Mouse (Mus musculus) kidney, postnatal 25 days (tissue): Measurements from ENCODE around the gene Shc4.

Experiments used
- DNase-seq, 2 experiments: peaks; one replicate each; pipeline ENCODE4 v3.0.0; 2021; ENCODE audit warnings: mixed read lengths in 2 of 2

The Shc4 gene

DNA sequence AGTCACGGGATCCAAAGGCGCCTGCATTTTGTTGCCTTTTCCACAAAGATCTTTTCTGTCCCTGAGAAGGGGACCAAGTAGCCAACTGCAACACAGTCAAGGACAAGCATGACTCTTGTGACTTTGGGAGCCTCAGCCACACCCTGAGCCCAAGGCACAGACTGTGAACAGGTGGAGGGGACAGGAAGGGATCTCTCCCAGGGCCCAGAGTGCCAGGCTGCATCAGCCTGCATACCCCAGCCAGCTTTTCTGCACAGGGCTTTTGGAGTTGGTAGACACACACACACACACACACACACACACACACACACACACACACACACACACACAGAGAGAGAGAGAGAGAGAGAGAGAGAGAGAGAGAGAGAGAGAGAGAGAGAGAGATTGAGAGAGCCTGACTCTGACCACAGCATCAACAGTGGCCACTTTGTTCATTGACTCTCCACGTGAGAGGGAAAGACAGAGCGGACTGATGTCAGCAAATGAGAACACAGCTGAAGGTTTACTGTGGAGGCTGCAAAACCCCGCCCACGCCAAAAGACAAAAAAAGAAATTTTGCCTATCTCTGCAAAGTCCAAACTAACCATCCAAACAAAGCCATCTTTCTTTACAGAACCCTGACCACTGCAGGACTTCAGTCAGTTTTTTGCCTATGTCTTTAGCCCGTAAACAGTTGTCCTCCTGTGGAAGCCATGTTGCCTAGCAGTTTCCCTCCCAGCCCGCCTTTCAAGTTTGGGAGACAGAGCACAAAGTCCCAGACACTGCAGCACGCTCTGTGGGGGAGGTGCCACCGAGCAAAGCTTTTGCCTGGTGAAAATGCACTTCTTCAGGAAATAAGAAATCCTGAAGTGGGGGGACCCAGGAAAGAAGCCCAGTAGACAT, 39.1 kb downstream of the Shc4 start:
- no peak for DNase-seq

GRCm38 (mm10) chr2:125683895-125684294, 40.1 kb downstream of the Shc4 start:
- no peak for DNase-seq

DNA sequence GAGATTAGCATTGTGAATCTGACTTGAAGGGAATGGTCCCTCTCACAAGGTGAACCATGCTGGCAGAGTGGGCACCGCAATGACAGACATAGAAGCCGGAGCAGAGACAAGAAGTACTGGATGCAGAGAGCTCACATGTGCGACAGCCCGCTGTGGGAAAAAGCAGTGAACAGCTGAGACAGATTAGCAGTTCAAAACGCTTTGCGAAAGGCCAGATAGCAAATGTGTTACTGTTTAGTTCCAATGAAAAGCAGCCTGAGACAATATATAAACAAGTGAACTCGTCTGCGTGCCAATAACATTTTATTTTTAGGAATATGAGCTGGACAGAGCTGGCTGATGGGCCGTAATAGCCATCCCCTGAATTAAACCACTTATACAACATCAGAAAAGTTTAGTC, 42.1 kb downstream of the Shc4 start:
- DNase-seq: no peak

DNA sequence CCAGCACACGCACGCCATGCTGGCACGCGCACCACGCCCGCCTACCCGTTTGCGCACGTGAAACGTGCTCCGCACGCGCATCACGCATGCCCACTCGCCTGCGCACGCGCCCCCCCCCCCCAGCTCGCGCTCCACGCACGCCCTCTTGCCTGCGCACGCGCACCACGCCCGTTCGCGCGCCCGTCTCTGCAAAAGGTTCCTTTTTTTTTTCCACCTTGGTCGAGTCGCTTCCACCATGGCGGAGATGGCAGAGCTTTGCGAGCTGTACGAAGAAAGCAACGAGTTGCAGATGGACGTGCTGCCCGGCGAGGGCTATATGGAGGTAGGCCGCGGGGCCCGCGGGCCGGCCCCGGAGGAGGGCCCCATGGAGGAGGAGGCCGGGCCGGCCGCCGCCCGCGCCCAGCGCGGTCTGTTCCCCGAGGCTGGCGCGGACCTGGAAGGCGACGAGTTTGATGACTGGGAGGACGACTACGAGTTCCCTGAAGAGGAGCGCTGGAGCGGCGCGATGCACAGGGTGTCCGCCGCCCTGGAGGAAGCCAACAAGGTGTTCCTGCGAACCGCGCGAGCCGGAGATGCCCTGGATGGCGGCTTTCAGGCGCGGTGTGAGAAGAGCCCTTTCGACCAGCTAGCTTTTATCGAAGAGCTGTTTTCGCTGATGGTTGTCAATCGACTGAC, 50.9 kb downstream of the Shc4 start, which contains the start of gene Eid1:
Gene Eid1 (plus strand): TSS at position 139 of the 675 bp plus-strand sequence.
- DNase-seq: peak; percentile 84 to 92

- no peak for DNase-seq
These were observed 51.4 kb downstream of the Shc4 start for GRCm38 (mm10) chr2:125672568-125672956.

GRCm38 (mm10) chr2:125670846-125671245, 53.1 kb downstream of the Shc4 start:
- DNase-seq: no peak

GRCm38 (mm10) chr2:125667721-125668120, 56.2 kb downstream of the Shc4 start:
- DNase-seq: no peak

DNA sequence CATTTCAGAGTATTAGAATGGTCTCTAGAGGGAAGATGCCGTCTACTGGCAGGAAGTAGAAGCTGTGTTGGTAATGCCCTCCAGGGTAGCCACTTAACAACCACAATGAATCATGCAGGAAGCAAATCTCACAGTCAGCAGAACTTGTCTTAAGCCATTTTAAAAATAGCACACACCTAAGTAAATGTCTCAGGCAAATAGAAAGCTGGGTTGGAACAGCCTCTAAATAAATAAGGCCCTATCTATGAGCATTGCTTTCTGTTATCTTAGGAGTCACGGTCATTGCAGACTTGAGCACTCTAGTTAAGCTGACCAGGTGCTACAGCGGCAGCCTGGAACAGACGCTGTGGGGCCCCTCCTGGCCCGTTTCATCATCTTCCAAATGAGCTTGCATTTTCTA, 56.8 kb downstream of the Shc4 start:
- no peak for DNase-seq

- DNase-seq: no peak
These were observed 57.3 kb downstream of the Shc4 start for GRCm38 (mm10) chr2:125666668-125667067.

- no peak for DNase-seq
These were observed 58.0 kb downstream of the Shc4 start for GRCm38 (mm10) chr2:125665909-125666308.

DNA sequence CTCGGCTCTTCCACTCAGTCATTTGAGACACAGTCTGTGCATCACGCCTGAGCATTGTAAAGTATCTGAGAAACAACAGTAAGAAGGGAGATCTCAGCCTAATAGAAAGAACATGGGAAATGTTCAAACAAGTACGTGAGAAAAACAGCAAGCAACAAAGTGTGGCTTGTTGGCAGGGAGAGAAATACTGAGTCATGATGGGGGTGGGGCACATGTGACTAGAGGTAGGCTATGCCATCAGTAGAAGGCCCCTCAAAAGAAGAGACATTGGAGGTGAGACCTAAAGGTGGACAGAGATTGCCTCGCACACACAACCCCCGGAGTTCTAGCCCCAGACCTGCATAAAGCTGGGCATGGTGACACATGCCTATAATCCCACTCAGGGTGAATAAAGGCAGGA, 58.7 kb downstream of the Shc4 start:
- no peak for DNase-seq

- DNase-seq: no peak
These were observed 61.4 kb downstream of the Shc4 start for GRCm38 (mm10) chr2:125662517-125662916.

GRCm38 (mm10) chr2:125661156-125661555, 62.8 kb downstream of the Shc4 start:
- DNase-seq: no peak

GRCm38 (mm10) chr2:125660537-125661130, 63.3 kb downstream of the Shc4 start:
- DNase-seq: peak in 1 of 2 experiments; percentile 18

- DNase-seq: peak; percentile 70 to 71
These were observed 64.0 kb downstream of the Shc4 start for GRCm38 (mm10) chr2:125659823-125660536.

DNA sequence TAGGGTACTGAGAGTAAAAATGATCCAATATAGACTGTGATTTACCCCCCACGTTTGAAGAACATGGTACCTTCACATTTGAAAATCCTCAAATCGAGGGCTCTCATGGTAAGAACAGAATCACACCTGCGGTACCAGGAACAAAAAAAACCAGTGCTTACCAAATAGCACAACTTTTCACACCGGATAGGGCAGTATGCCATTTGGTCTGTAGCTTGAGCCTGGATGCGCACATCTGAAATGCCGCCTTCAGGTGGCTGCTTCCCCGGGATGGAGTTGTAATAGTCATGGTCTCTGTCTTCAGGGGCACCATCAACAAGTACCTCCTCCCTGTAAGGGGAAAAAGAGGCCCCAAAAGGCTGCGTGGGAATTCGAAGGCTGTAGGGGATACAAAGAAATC, 68.6 kb downstream of the Shc4 start:
- DNase-seq: no peak

GRCm38 (mm10) chr2:125653286-125653685, 70.7 kb downstream of the Shc4 start:
- DNase-seq: no peak

GRCm38 (mm10) chr2:125651563-125651962, 72.4 kb downstream of the Shc4 start:
- DNase-seq: peak in 1 of 2 experiments; percentile 23

GRCm38 (mm10) chr2:125650742-125651352, 73.1 kb downstream of the Shc4 start:
- DNase-seq: no peak

GRCm38 (mm10) chr2:125650038-125650437, 73.9 kb downstream of the Shc4 start:
- no peak for DNase-seq

DNA sequence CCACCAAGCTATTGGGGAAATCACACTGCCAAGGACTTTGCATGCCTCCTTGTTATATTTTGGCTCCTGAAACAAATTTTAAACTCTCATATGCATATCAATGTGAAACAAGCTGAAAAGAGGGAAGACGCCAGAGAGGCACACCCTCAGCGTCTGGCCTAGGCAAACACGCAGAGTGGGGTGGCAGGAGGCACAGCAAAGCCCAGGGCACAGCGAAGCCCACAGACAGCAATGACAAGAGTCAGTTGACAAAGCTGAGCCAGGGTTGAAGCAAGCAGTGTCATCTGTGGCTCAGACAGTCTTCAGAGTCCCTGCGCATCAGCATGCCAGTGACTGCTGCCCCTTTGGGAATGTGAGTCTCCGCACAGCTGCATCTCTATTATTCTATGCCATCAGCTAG, 79.0 kb downstream of the Shc4 start:
- DNase-seq: no peak

- DNase-seq: no peak
These were observed 86.6 kb downstream of the Shc4 start for GRCm38 (mm10) chr2:125637331-125637730.

DNA sequence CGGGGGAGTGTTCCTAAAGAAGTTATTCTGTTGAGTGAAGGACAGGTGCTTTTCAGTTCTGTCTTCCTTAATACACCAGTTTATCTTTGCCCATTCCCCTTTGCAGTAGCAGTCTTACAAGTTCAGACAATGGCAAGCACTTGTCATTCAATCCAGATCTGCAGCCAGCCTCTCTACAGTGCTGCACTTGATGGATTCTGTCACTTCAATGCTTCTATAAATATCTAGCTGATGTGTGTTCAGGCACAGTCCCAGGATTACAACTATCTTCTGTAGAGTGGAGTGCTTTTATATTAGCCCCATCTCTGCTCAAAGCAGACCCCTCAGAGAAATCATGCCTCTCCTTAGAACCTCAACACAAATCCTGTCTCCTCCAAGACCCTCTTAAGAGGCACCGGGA, 93.9 kb downstream of the Shc4 start:
- DNase-seq: no peak
